Mouse (Mus musculus): ENCODE results near the gene Fuca1.

GRCm38 (mm10) chr4:135925341-135925740, 4.8 kb downstream of the Fuca1 start:
- no peak for TF ChIP-seq CTCF (IDR thresholded peaks at IDR 0.05; ENCODE audit: borderline replicate concordance, control insufficient read depth, extremely low read depth, insufficient read depth, low read length, poor library complexity)
- TF ChIP-seq POLR2A (IDR thresholded peaks at IDR 0.05; ENCODE audit: control insufficient read depth, extremely low read depth, insufficient read depth, low read length, poor library complexity) = no peak
